Mouse (Mus musculus) neural tube, embryonic 11.5 days (tissue): ENCODE data around the gene Gm12216. TPM values are rescaled to one million over a fixed set of nuclear protein-coding genes. Genes with fewer than 3 reads are reported as not detected.
"Not testable (repeated sequence)": the region's sequence is repeated elsewhere in the genome, so short reads cannot be mapped to it uniquely, and the experiment has no call there.

Experiments used
- ATAC-seq: fragments of 200-750 bp; cut with Nextera tagmentation; 2 replicates; pipeline ENCODE4 v1.8.0; 2017; ENCODE audit warnings: moderate number of reproducible peaks, mild to moderate bottlenecking, moderate TSS enrichment, moderate library complexity; ENCODE audit not compliant: insufficient read depth, low FRiP score, low TSS enrichment
- DNase-seq: peaks from one replicate; pipeline ENCODE4 v3.0.0-alpha.2; 2015; ENCODE audit warnings: low spot score
- H3K27ac ChIP-seq: fragments of 300-500 bp; sonication (generic); 2 replicates; pipeline ENCODE4 v1.5.1; 2014; ENCODE audit warnings: low read depth, mild to moderate bottlenecking, low read length
- H3K27me3 ChIP-seq: fragments of 300-500 bp; sonication (generic); 2 replicates; pipeline ENCODE4 v1.6.1; 2014; ENCODE audit warnings: mild to moderate bottlenecking, low read length, mixed read lengths; ENCODE audit not compliant: control insufficient read depth, insufficient read depth
- H3K36me3 ChIP-seq: fragments of 300-500 bp; sonication (generic); 2 replicates; pipeline ENCODE4 v1.6.1; 2014; ENCODE audit warnings: mild to moderate bottlenecking, low read length, moderate library complexity, mixed read lengths; ENCODE audit not compliant: control insufficient read depth, insufficient read depth
- H3K4me1 ChIP-seq: fragments of 300-500 bp; sonication (generic); 2 replicates; pipeline ENCODE4 v1.6.1; 2014; ENCODE audit warnings: low read length, mixed read lengths; ENCODE audit not compliant: control insufficient read depth, insufficient read depth
- H3K4me2 ChIP-seq: fragments of 300-500 bp; sonication (generic); 2 replicates; pipeline ENCODE4 v1.6.1; 2014; ENCODE audit warnings: low read depth, mild to moderate bottlenecking, moderate library complexity
- H3K4me3 ChIP-seq: fragments of 300-500 bp; sonication (generic); 2 replicates; pipeline ENCODE4 v1.5.1; 2014; ENCODE audit warnings: low read depth, low read length
- H3K9ac ChIP-seq: fragments of 300-500 bp; sonication (generic); 2 replicates; pipeline ENCODE4 v1.6.1; 2014; ENCODE audit warnings: mild to moderate bottlenecking, low read length
- H3K9me3 ChIP-seq: fragments of 300-500 bp; sonication (generic); 2 replicates; pipeline ENCODE4 v1.6.1; 2016; ENCODE audit warnings: low read length; ENCODE audit not compliant: control insufficient read depth
- WGBS: fragments of 180-500 bp; shearing (Covaris S2); extraction: QIAGEN DNeasy Blood & Tissue Kit; methylation state at CpG from one replicate; pipeline ENCODE4 v1.1.7; 2014; 5-methylcytosine and 5-hydroxymethylcytosine counted together
- polyA plus RNA-seq: library from polyadenylated mRNA; unstranded; fragments of >200 nt; fragmentation: Nextera tagmentation; extraction: Ambion mirVana; gene quantifications from 2 replicates; pipeline ENCODE4 v1.2.1, GENCODE M21; 2014

Gm12216 gene
- polyA plus RNA-seq, 1 experiment from 2014 or later: not detected

GRCm38 (mm10) chr11:53759545-53760406 is 99.3 kb downstream of the Gm12216 start:
- H3K27me3 ChIP-seq: peaks cover 15% of the 10 kb centered on the region; the same call in 1 of the 2 replicates
- H3K4me3 ChIP-seq: no peak overlapping the region
- H3K4me2 ChIP-seq: no peak overlapping the region
- H3K27ac ChIP-seq: no peak overlapping the region
- H3K9ac ChIP-seq: no peak overlapping the region
- DNase-seq (no peak), ATAC-seq (no peak)
- 9% methylated on average over 22 of the region's 22 CpGs for WGBS
- H3K36me3 ChIP-seq: no peaks in the 10 kb centered on the region
- peaks cover 14% of the 10 kb centered on the region for H3K4me1 ChIP-seq
- no peaks in the 10 kb centered on the region for H3K9me3 ChIP-seq

GRCm38 (mm10) chr11:53758791-53759351 is 100.2 kb downstream of the Gm12216 start:
- WGBS: 44% methylated on average over 6 of the region's 6 CpGs

GRCm38 (mm10) chr11:53758033-53758432 is 101.0 kb downstream of the Gm12216 start:
- ATAC-seq, DNase-seq, H3K4me3 ChIP-seq, H3K4me1 ChIP-seq, H3K36me3 ChIP-seq, H3K9ac ChIP-seq, H3K9me3 ChIP-seq, H3K4me2 ChIP-seq, H3K27ac ChIP-seq: not testable (repeated sequence)
- H3K27me3 ChIP-seq: peaks cover 15% of the 10 kb centered on the region; the same call in 1 of the 2 replicates
- 89% methylated on average over 9 of the region's 9 CpGs for WGBS

More at GRCm38 (mm10) chr11:53758791-53759351, 100.2 kb downstream of the Gm12216 start:
- H3K27me3 ChIP-seq: peaks cover 15% of the 10 kb centered on the region; the same call in 1 of the 2 replicates
- no peak overlapping the region for H3K27ac ChIP-seq
- peaks cover 12% of the 10 kb centered on the region for H3K4me1 ChIP-seq
- H3K4me2 ChIP-seq: no peak overlapping the region
- no peak for DNase-seq
- no peaks in the 10 kb centered on the region for H3K36me3 ChIP-seq
- H3K9me3 ChIP-seq: no peaks in the 10 kb centered on the region
- H3K4me3 ChIP-seq: no peak overlapping the region
- no peak overlapping the region for H3K9ac ChIP-seq
- ATAC-seq: no peak

- DNase-seq: no peak
- Histone ChIP-seq H3K4me3 (no peak overlapping the region), H3K9me3 (no peaks in the 10 kb centered on the region), H3K4me1 (no peaks in the 10 kb centered on the region; the same call in 1 of the 2 replicates), H3K4me2 (no peak overlapping the region), H3K9ac (no peak overlapping the region), H3K27ac (no peak overlapping the region), H3K36me3 (no peaks in the 10 kb centered on the region), H3K27me3 (peaks cover 15% of the 10 kb centered on the region; the same call in 1 of the 2 replicates)
- 89% methylated on average over 4 of the region's 4 CpGs for WGBS
- ATAC-seq: no peak
These were observed 101.4 kb downstream of the Gm12216 start for GRCm38 (mm10) chr11:53757612-53758011.

GRCm38 (mm10) chr11:53755011-53755595 is 104.0 kb downstream of the Gm12216 start:
- ATAC-seq: no peak
- Histone ChIP-seq H3K36me3 (no peaks in the 10 kb centered on the region), H3K4me2 (no peak overlapping the region), H3K9ac (no peak overlapping the region), H3K27ac (no peak overlapping the region), H3K27me3 (0 out of 2 replicates have a peak, but pooled peaks cover 6% of the 10 kb centered on the region), H3K4me1 (no peaks in the 10 kb centered on the region; the same call in 1 of the 2 replicates), H3K9me3 (no peaks in the 10 kb centered on the region), H3K4me3 (no peak overlapping the region)
- 80% methylated on average over 12 of the region's 12 CpGs for WGBS
- DNase-seq: no peak

GRCm38 (mm10) chr11:53749716-53750352 is 109.2 kb downstream of the Gm12216 start:
- Histone ChIP-seq H3K4me1 (no peaks in the 10 kb centered on the region), H3K27ac (no peak overlapping the region), H3K27me3 (no peaks in the 10 kb centered on the region), H3K9ac (no peak overlapping the region), H3K4me2 (no peak overlapping the region), H3K36me3 (no peaks in the 10 kb centered on the region), H3K9me3 (no peaks in the 10 kb centered on the region), H3K4me3 (no peak overlapping the region)
- 54% methylated on average over 5 of the region's 5 CpGs for WGBS
- no peak for ATAC-seq
- no peak for DNase-seq

GRCm38 (mm10) chr11:53749306-53749705 is 109.8 kb downstream of the Gm12216 start:
- Histone ChIP-seq H3K9ac (no peak overlapping the region), H3K27me3 (no peaks in the 10 kb centered on the region), H3K9me3 (no peaks in the 10 kb centered on the region), H3K4me3 (no peak overlapping the region), H3K27ac (no peak overlapping the region), H3K36me3 (no peaks in the 10 kb centered on the region), H3K4me1 (no peaks in the 10 kb centered on the region), H3K4me2 (no peak overlapping the region)
- WGBS: 76% methylated on average over 4 of the region's 4 CpGs
- no peak for DNase-seq
- no peak for ATAC-seq

GRCm38 (mm10) chr11:53748614-53749013 is 110.4 kb downstream of the Gm12216 start:
- Histone ChIP-seq H3K9me3 (no peaks in the 10 kb centered on the region), H3K4me1 (no peaks in the 10 kb centered on the region), H3K4me3 (no peak overlapping the region), H3K9ac (no peak overlapping the region), H3K4me2 (no peak overlapping the region), H3K36me3 (no peaks in the 10 kb centered on the region), H3K27ac (no peak overlapping the region), H3K27me3 (no peaks in the 10 kb centered on the region)
- DNase-seq (no peak), ATAC-seq (no peak)
- 94% methylated on average over 6 of the region's 6 CpGs for WGBS
